Mouse (Mus musculus) myocyte (in vitro differentiated cells): ENCODE measurements around the gene Pde3b.

ENCODE experiments used
- CEBPB ChIP-seq: IDR thresholded peaks from 2 replicates; pipeline ENCODE4 v1.6.1; 2011; ENCODE audit warnings: mild to moderate bottlenecking, moderate library complexity; ENCODE audit not compliant: poor library complexity, insufficient read depth, severe bottlenecking
- MAX ChIP-seq: IDR thresholded peaks from one replicate; pipeline ENCODE4 v1.6.1; 2011; ENCODE audit warnings: low read depth, mild to moderate bottlenecking, control low read depth
- MYOD1 ChIP-seq, 3 experiments: IDR thresholded peaks; one replicate each; pipeline ENCODE4 v1.6.1; 2011; ENCODE audit warnings: control low read depth in 2 of 3, low read depth in 2 of 3, mild to moderate bottlenecking in 2 of 3, moderate library complexity in 1 of 3; ENCODE audit not compliant: insufficient read length in 2 of 3, control insufficient read depth in 1 of 3
- POLR2A ChIP-seq: IDR thresholded peaks from one replicate; pipeline ENCODE4 v1.6.1; 2011; ENCODE audit warnings: low read depth, mild to moderate bottlenecking, control low read depth, moderate library complexity; ENCODE audit not compliant: insufficient read length
- POLR2AphosphoS2 ChIP-seq: IDR thresholded peaks from one replicate; pipeline ENCODE4 v1.6.1; 2011; ENCODE audit warnings: low read depth, control low read depth; ENCODE audit not compliant: insufficient read length
- SRF ChIP-seq: IDR thresholded peaks from one replicate; pipeline ENCODE4 v1.6.1; 2011; ENCODE audit warnings: low read depth; ENCODE audit not compliant: control insufficient read depth, insufficient read length
- TCF12 ChIP-seq: IDR thresholded peaks from one replicate; pipeline ENCODE4 v1.6.1; 2011; ENCODE audit warnings: mild to moderate bottlenecking, control low read depth; ENCODE audit not compliant: poor library complexity, insufficient read depth, severe bottlenecking
- USF1 ChIP-seq: IDR thresholded peaks from one replicate; pipeline ENCODE4 v1.6.1; 2011; ENCODE audit warnings: low read depth, mild to moderate bottlenecking, control low read depth, moderate library complexity

GRCm38 (mm10) chr7:114461727-114462126 is 46.6 kb downstream of the Pde3b start:
- TF ChIP-seq POLR2A (no peak), TCF12 (no peak), CEBPB (no peak), MAX (no peak), SRF (no peak), USF1 (no peak), POLR2AphosphoS2 (no peak), MYOD1 (IDR thresholded peaks at IDR 0.05; ENCODE audit: control insufficient read depth in 1 of 3, insufficient read length in 2 of 3, low read depth in 2 of 3) (no peak)
